Mouse (Mus musculus) midbrain, postnatal 0 days (tissue): Measurements from ENCODE around the gene Rdh1. TPM values are rescaled to one million over a fixed set of nuclear protein-coding genes. Genes with fewer than 3 reads are reported as not detected.

Experiments
- ATAC-seq: fragments of 200-750 bp; cut with Nextera tagmentation; 2 replicates; pipeline ENCODE4 v1.8.0; 2017; ENCODE audit warnings: moderate number of reproducible peaks, mild to moderate bottlenecking, moderate TSS enrichment, moderate library complexity; ENCODE audit not compliant: low FRiP score
- DNase-seq: peaks from one replicate; pipeline ENCODE4 v3.0.0-alpha.2; 2015; ENCODE audit warnings: low spot score
- H3K27ac ChIP-seq: fragments of 300-500 bp; sonication (generic); 2 replicates; pipeline ENCODE4 v1.5.1; 2014; ENCODE audit warnings: low read depth, mild to moderate bottlenecking, low read length, mixed read lengths
- H3K27me3 ChIP-seq: fragments of 300-500 bp; sonication (generic); 2 replicates; pipeline ENCODE4 v1.6.1; 2014; ENCODE audit warnings: low read length, control low read depth, mixed read lengths; ENCODE audit not compliant: insufficient read depth
- H3K36me3 ChIP-seq: fragments of 300-500 bp; sonication (generic); 2 replicates; pipeline ENCODE4 v1.6.1; 2014; ENCODE audit warnings: low read length, control low read depth, mixed read lengths; ENCODE audit not compliant: insufficient read depth
- H3K4me1 ChIP-seq: fragments of 300-500 bp; sonication (generic); 2 replicates; pipeline ENCODE4 v1.6.1; 2014; ENCODE audit warnings: mild to moderate bottlenecking, control low read depth, antibody characterized with exemption, low read length, mixed read lengths; ENCODE audit not compliant: insufficient read depth
- H3K4me2 ChIP-seq: fragments of 300-500 bp; sonication (generic); 2 replicates; pipeline ENCODE4 v1.6.1; 2014; ENCODE audit warnings: low read depth, mild to moderate bottlenecking, low read length, mixed read lengths; ENCODE audit not compliant: poor library complexity, severe bottlenecking
- H3K4me3 ChIP-seq: fragments of 300-500 bp; sonication (generic); 2 replicates; pipeline ENCODE4 v1.5.1; 2014; ENCODE audit warnings: low read depth, mild to moderate bottlenecking, low read length, moderate library complexity
- H3K9ac ChIP-seq: fragments of 300-500 bp; sonication (generic); replicated peaks from 2 replicates; pipeline ENCODE4 v1.6.1; 2014; ENCODE audit warnings: mild to moderate bottlenecking, low read length, moderate library complexity, mixed read lengths; ENCODE audit not compliant: poor library complexity, severe bottlenecking
- H3K9me3 ChIP-seq: fragments of 300-500 bp; sonication (generic); 2 replicates; pipeline ENCODE4 v1.6.1; 2016; ENCODE audit warnings: low read length, control low read depth
- CTCF ChIP-seq: IDR thresholded peaks from 2 replicates; pipeline ENCODE4 v1.5.1; 2016; ENCODE audit warnings: antibody characterized with exemption, mild to moderate bottlenecking
- WGBS: fragments of 180-500 bp; shearing (Covaris S2); extraction: QIAGEN DNeasy Blood & Tissue Kit; methylation state at CpG from one replicate; pipeline ENCODE4 v1.1.7; 2014; 5-methylcytosine and 5-hydroxymethylcytosine counted together
- polyA plus RNA-seq: library from polyadenylated mRNA; unstranded; fragments of >200 nt; fragmentation: Nextera tagmentation; extraction: Ambion mirVana; gene quantifications from 2 replicates; pipeline ENCODE4 v1.2.1, GENCODE M21; 2015
- total RNA-seq: library from RNA; depleted of rRNA; stranded (reverse); fragments of >200 nt; gene quantifications from 2 replicates; pipeline ENCODE4 v1.2.3, GENCODE M21; 2014

Rdh1 gene
- total and polyA plus RNA-seq, 2 experiments from 2014 or later = 0.05 to 0.11 TPM

DNA sequence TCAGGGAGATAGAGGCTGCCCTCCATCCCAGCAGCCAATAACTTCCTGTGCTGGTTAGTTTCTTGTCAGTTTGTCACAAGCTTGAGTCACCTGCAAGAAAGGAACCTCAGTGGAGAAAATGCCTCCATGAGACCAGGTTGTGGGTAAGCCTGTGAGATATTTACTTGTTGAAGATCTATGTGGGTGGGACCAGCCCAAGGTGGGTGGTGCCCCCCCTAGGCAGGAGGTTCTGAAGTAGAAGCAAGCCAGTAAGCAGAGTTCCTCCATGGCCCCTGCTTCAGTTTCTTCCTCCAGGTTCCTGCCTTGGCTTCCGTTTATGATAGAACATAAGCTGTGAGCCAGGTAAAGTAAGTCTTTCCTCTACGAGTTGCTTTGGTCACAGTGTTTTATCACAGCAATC is 23.3 kb upstream of the Rdh1 start:
- no peak for ATAC-seq

DNA sequence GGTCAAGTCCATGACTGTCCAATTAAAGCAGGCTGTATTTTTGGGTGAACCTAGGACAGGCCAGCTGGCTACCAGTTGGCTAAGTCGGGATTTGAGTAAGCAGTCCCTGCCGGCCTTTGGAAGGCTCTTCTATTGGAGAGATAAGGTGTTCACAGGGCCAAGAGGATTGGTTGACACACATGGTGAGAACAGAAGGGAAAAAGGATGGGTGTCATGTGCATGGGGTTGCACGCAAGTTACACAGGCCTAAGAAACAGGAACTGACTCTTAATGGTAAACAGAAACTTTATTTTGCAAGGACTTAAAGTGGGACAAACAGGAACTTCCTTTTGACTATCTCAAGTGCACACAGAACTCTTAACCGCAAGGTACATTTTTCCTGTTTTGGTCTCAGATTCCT is 22.6 kb upstream of the Rdh1 start:
- Histone ChIP-seq H3K4me1 (no peaks in the 10 kb centered on the region; the same call in 1 of the 2 replicates), H3K9ac (no peak overlapping the region), H3K4me2 (no peak overlapping the region), H3K27ac (no peak overlapping the region), H3K36me3 (peaks cover 7% of the 10 kb centered on the region), H3K9me3 (no peaks in the 10 kb centered on the region), H3K4me3 (no peak overlapping the region), H3K27me3 (no peaks in the 10 kb centered on the region)
- DNase-seq (no peak), ATAC-seq (no peak)
- WGBS = 82% methylated on average over 4 of the region's 4 CpGs
- TF ChIP-seq CTCF = no peak

More for the DNA sequence above, 23.3 kb upstream of the Rdh1 start:
- Histone ChIP-seq H3K4me1 (no peaks in the 10 kb centered on the region; the same call in 1 of the 2 replicates), H3K9ac (no peak overlapping the region), H3K4me2 (no peak overlapping the region), H3K36me3 (peaks cover under 1% of the 10 kb centered on the region; the same call in 1 of the 2 replicates), H3K27me3 (no peaks in the 10 kb centered on the region), H3K27ac (no peak overlapping the region), H3K4me3 (no peak overlapping the region), H3K9me3 (no peaks in the 10 kb centered on the region)
- DNase-seq = no peak
- no peak for TF ChIP-seq CTCF
- 88% methylated on average over 2 of the region's 2 CpGs for WGBS

DNA sequence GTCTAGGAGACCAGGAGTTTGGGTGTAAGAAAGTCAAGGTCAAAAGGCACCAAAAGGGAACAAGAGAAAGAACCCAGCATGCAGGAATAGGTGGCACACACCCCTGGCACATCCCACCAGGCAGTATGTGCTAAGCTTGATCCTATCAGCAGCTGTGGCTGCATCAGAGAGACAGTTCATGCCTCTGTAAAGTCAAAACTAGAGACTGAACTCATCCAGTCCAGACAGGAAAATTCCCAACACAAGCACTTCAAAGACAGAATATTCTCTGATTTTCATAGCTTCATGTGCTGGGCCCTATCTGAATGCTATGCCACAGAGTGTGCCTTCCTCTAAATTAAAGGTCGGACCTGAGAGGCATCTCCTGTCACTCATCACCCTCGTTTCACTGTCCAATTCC is 22.0 kb upstream of the Rdh1 start:
- Histone ChIP-seq H3K27ac (no peak overlapping the region), H3K27me3 (no peaks in the 10 kb centered on the region), H3K9me3 (no peaks in the 10 kb centered on the region), H3K4me1 (no peaks in the 10 kb centered on the region; the same call in 1 of the 2 replicates), H3K4me2 (no peak overlapping the region), H3K9ac (no peak overlapping the region), H3K36me3 (peaks cover 13% of the 10 kb centered on the region), H3K4me3 (no peak overlapping the region)
- WGBS = 18% methylated on average over 2 of the region's 2 CpGs
- no peak for ATAC-seq
- no peak for DNase-seq
- no peak for TF ChIP-seq CTCF

DNA sequence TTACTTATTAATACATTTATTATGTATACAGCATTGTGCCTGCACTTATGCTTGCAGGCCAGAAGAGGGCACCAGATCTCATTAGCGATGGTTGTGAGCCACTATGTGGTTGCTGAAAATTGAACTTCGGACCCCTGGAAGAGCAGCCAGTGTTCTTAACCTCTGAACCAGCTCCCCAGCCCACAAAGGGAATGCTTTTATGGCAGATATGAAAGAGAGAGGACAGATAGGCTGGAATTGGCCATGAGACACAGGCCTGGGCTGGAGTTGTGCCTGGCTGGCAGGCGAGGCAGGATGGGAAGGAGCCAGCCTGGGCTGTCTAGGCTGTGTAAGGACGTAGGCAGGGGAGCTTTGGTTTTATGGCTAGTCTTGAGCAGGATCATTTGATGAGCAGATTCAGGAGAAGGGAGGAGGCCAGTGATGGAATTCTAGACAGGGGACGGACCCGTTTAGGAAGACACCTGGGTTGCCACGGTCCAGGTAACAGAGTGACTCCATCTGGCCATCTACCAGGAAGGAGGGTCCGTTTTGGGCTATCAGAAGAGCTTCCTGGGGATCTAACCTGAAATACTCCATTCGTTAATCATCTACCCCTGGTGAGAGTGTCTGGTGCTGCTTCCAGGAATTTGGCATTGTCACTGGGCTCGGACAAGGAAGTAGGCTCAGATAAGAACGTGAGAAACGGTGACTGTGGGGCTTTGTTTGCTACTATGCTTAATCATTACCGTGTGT is 21.2 kb upstream of the Rdh1 start:
- H3K4me3 ChIP-seq = no peak overlapping the region
- H3K9ac ChIP-seq = no peak overlapping the region
- H3K36me3 ChIP-seq = peaks cover 21% of the 10 kb centered on the region
- no peak overlapping the region for H3K27ac ChIP-seq
- no peak for DNase-seq
- 54% methylated on average over 13 of the region's 13 CpGs for WGBS
- no peak for ATAC-seq
- H3K9me3 ChIP-seq = no peaks in the 10 kb centered on the region
- H3K4me2 ChIP-seq = no peak overlapping the region
- H3K4me1 ChIP-seq = no peaks in the 10 kb centered on the region; the same call in 1 of the 2 replicates
- peak; percentile 78 for TF ChIP-seq CTCF
- no peaks in the 10 kb centered on the region for H3K27me3 ChIP-seq

DNA sequence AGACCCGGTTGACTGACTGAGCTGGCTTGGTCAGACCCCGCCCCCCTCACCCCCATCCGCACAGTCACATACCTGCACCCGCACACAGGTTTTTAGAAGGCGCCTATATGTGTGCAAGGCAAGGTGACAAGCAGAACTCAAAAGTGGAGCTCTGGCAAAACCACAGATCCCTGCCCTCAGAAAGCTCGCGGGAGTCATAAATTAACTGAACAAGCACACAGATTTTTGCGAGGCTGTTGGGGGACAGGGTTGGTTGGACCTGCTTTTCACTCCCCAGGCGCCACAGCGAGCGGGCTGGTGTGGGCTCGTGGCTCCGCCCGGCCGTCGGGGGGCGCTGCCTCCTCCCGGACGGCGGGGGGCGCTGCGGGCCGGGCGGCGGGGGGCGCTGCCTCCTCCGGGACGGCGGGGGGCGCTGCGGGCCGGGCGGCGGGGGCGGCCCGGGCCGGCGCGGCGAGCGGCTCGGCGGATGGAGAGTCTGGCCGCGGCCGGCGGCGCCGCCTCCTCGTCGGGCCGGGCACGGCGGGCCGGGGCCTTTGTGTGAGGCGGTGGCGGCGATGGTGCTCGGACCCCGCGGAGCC is 20.3 kb upstream of the Rdh1 start, which contains the start of gene Zbtb39:
Gene Zbtb39, plus strand, starts transcription at position 456 of the 578 bp plus-strand sequence.
- peak; percentile 64 for TF ChIP-seq CTCF
- H3K4me3 ChIP-seq = peak within 1 kb of the TSS; percentile 69
- no peaks in the 10 kb centered on the region for H3K9me3 ChIP-seq
- peak within 1 kb of the TSS; percentile 94 for H3K9ac ChIP-seq
- H3K4me2 ChIP-seq = peak within 1 kb of the TSS; percentile 69
- DNase-seq (peak; percentile 75), ATAC-seq (peak; percentile 82)
- H3K27me3 ChIP-seq = no peaks in the 10 kb centered on the region
- 1% methylated on average over 18 of the region's 61 CpGs for WGBS
- H3K4me1 ChIP-seq = no peaks in the 10 kb centered on the region; the same call in 1 of the 2 replicates
- H3K36me3 ChIP-seq = peaks cover 29% of the 10 kb centered on the region
- H3K27ac ChIP-seq = peak within 1 kb of the TSS; percentile 77

DNA sequence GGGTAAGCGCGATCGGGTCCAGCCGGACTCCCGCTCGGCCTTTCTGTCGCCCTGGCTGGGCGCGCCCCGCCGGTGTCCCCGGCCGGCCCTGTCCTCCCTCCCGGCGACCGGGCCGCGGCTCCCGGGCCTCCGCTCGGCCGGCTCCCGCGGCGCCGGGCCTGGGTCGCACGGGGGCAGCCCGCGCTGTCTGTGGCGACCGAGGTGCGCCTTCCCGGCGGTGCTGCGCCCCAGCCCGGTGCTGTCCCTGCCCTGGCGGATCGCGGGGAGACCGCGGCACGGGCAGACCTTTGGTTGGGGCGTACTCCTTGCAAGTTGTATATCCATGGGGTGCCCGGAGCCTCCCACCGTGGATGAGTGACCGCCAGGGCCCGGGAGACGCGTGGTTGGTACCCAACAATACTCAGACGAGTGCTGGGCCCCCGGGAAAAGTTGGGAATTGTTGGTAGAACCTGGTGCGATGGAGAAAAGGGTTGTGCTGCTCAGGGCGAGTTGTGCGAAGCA is 19.8 kb upstream of the Rdh1 start:
- Histone ChIP-seq H3K36me3 (peaks cover 35% of the 10 kb centered on the region), H3K4me1 (no peaks in the 10 kb centered on the region; the same call in 1 of the 2 replicates), H3K27ac (peak overlapping the region; percentile 77), H3K9ac (peak overlapping the region; percentile 94), H3K27me3 (no peaks in the 10 kb centered on the region), H3K9me3 (no peaks in the 10 kb centered on the region), H3K4me2 (peak overlapping the region; percentile 69), H3K4me3 (peak overlapping the region; percentile 69)
- TF ChIP-seq CTCF = no peak
- ATAC-seq (peak; percentile 47), DNase-seq (no peak)
- under 1% methylated on average over 38 of the region's 55 CpGs for WGBS
